Mouse (Mus musculus) brown adipose tissue, adult 24 weeks (tissue): ENCODE results near the gene Plek. TPM values are rescaled to one million over a fixed set of nuclear protein-coding genes. Genes with fewer than 3 reads are reported as not detected.
A peak's percentile ranks its signal among the peaks of the same experiment; 100 is the strongest.

Experiments
- H3K27ac ChIP-seq: fragments of 200-500 bp; replicated peaks from 2 replicates; pipeline ENCODE4 v1.5.1; 2012; ENCODE audit warnings: low read depth, mild to moderate bottlenecking, low read length
- H3K4me1 ChIP-seq: fragments of 200-500 bp; 2 replicates; pipeline ENCODE4 v1.6.1; 2012; ENCODE audit warnings: low read length, mixed read lengths; ENCODE audit not compliant: control insufficient read depth, insufficient read depth, insufficient read length
- H3K4me3 ChIP-seq: fragments of 200-500 bp; 2 replicates; pipeline ENCODE4 v1.5.1; 2012; ENCODE audit warnings: low read depth, mild to moderate bottlenecking, low read length, moderate library complexity; ENCODE audit not compliant: insufficient read depth
- polyA plus RNA-seq: library from polyadenylated mRNA; stranded (reverse); fragments of >200 nt; gene quantifications from 2 replicates; pipeline ENCODE4 v1.2.4, GENCODE M21; 2012; ENCODE audit not compliant: missing spikeins, insufficient read depth, insufficient read length

Plek gene
- polyA plus RNA-seq, 1 experiment, result 5.0 TPM

DNA sequence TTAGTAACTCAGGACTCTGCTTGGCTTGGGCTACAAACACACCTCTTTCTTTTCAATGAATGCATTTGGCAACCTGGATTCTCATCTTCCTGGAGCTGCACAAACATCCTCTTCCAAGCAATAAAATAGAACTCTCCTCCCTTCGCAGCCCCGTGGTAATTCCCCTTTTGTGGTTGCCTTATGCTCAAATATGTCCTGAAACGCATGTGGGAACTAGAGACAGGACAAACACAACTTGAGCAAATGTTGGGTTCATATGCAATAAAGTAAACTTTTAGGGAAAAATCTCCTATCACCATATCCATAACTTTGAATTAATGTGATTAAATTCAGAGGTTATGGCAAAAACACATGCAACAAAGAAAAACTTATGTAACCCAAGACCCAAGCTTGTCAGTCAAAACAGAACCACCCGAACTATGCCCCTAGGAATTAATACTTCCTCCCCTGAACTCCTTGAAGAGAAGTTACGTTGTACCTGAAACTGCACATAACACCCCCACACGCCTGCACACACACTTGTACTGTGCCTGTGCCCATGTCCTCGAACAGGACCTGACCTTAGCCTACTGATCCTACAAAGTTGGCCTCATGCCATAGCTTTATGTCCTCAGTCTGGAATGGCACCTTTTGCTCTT lies 65.5 kb downstream of the Plek start:
- H3K27ac ChIP-seq, result no peak overlapping the region
- H3K4me3 ChIP-seq, result no peak overlapping the region
- no peaks in the 10 kb centered on the region for H3K4me1 ChIP-seq

DNA sequence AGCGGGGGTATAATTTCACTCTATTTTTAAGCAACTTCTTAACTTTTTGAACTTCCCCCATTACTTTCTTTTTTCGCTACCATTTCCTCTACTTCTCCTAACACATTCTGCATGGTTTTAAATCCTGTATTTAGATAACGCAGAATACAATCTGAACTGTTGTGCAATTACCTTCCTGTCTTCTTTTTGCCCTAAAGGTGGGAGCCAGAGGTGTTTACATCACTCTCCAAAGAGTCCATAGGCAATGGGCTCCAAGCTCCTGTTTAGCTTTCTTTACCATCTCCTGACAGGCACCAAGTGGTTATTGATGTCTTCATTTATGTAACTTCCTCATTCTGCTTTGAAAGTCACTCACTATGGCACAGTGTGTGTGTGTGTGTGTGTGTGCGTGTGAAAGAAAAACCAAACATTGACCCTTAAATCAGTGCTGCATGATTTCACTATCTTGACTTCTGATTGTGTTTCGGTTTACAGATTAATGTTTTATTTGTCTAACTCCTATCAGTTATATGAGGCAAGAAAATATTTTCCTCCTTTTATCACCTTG lies 73.9 kb downstream of the Plek start:
- no peak overlapping the region for H3K4me3 ChIP-seq
- H3K27ac ChIP-seq, result no peak overlapping the region
- no peaks in the 10 kb centered on the region for H3K4me1 ChIP-seq

DNA sequence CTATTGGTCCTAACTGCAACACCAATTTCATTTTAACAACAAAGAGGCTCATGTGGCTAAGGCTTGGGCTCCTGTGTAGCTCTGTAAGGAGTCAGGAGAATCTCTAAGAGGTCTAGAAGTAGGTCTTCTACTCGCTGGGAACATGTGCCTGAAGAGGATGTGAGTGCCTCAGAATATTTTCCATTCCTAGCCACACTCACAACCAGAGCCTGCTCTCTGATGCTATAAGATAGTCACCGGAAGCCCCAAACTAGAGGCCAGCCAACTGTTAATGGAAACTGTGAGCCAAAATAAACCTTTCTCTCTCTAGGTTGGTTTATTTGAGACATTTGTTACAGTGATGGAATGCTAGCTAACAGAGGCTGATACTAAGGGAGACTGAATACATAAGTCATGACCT lies 74.6 kb downstream of the Plek start:
- Histone ChIP-seq H3K4me3 (no peak overlapping the region), H3K4me1 (no peaks in the 10 kb centered on the region), H3K27ac (no peak overlapping the region)

- H3K27ac ChIP-seq, result no peak overlapping the region
- no peaks in the 10 kb centered on the region for H3K4me1 ChIP-seq
- H3K4me3 ChIP-seq, result no peak overlapping the region
These were observed 75.2 kb downstream of the Plek start for GRCm38 (mm10) chr11:16976937-16977336.

DNA sequence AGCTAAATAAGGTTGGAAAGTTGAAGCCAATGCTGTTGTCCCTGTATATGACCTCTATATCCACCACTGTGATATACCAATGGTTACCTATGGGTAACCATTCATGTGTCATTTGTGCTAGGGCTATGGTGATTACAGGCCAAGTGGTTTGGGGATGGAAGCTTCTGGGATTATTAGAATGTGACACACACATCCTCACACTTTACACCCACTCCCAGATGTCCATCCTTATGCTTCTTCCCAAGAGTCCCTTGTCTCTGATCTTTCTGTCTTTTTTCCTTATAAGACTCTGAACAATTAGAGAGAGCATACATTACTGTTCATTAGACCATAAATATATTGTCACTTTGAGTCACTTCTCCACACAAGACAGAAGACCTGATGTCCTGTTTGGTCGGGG lies 79.1 kb downstream of the Plek start:
- Histone ChIP-seq H3K27ac (no peak overlapping the region), H3K4me3 (no peak overlapping the region), H3K4me1 (no peaks in the 10 kb centered on the region)

GRCm38 (mm10) chr11:16972027-16972426 lies 80.2 kb downstream of the Plek start:
- H3K4me3 ChIP-seq, result no peak overlapping the region
- H3K27ac ChIP-seq, result no peak overlapping the region
- H3K4me1 ChIP-seq, result no peaks in the 10 kb centered on the region

- H3K4me3 ChIP-seq, result no peak overlapping the region
- no peak overlapping the region for H3K27ac ChIP-seq
- H3K4me1 ChIP-seq, result no peaks in the 10 kb centered on the region
These were observed 82.5 kb downstream of the Plek start for GRCm38 (mm10) chr11:16969650-16970049.

DNA sequence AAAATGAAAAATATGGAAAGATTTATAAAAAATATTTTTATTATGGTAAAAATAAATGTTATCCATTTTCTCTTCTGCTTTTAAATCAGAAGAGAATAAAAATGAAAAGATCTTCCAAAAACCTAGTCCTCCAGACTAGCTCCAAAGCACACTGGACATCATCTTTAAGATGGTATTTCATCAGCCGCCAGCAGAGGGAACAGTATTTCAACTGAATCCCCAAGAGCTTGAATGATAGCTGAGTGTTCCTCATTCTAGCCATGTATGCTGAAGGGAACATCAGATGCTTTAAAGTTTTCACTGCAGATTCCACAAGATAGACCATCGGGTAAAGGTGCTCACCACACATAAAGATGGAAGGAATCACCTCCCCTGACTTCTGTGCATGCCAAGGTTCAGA lies 84.4 kb downstream of the Plek start:
- no peak overlapping the region for H3K27ac ChIP-seq
- no peak overlapping the region for H3K4me3 ChIP-seq
- H3K4me1 ChIP-seq, result no peaks in the 10 kb centered on the region

GRCm38 (mm10) chr11:16958520-16958919 lies 93.7 kb downstream of the Plek start:
- Histone ChIP-seq H3K4me1 (no peaks in the 10 kb centered on the region), H3K27ac (no peak overlapping the region), H3K4me3 (no peak overlapping the region)

GRCm38 (mm10) chr11:16957030-16957429 lies 95.2 kb downstream of the Plek start:
- Histone ChIP-seq H3K4me1 (no peaks in the 10 kb centered on the region), H3K27ac (no peak overlapping the region), H3K4me3 (no peak overlapping the region)

DNA sequence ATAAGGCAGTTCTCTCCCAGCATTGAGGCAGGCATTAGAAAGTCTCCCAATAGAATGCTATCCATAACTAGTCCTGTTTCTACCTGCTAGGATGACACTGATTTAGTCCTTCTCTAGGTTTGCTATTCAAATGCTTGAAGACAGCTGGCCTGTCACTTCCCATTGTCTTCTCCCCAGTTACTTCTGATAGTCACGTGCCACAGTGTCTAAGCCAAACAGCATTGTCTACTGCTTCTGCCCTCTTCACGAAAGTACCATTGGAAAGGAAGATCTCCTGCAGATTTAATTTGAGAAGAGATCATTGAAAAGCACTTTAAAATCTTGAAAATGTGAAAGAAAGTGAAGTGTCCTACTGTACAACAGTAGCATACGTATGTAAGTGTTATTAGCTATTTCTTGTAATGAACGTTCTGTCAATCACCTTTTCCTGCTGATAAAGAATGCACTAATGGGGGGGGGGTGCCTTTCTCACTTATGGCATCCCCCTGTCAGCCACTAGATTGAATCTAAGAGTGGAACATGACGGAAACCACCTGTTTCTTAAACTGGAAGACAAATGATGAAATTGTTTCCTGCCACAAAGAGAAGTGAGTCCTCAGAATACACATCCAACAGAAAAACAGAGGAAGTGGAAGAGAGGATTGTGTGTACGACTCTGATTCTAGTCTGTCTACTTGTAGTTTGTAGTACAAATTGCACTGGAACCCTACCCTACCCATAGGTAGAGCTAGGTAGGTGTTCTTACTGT lies 95.9 kb downstream of the Plek start:
- Histone ChIP-seq H3K4me3 (no peak overlapping the region), H3K27ac (no peak overlapping the region), H3K4me1 (no peaks in the 10 kb centered on the region)

GRCm38 (mm10) chr11:16951761-16952010 lies 100.5 kb downstream of the Plek start:
- H3K4me3 ChIP-seq, result peak overlapping the region; percentile 83
- no peaks in the 10 kb centered on the region for H3K4me1 ChIP-seq
- H3K27ac ChIP-seq, result no peak overlapping the region

DNA sequence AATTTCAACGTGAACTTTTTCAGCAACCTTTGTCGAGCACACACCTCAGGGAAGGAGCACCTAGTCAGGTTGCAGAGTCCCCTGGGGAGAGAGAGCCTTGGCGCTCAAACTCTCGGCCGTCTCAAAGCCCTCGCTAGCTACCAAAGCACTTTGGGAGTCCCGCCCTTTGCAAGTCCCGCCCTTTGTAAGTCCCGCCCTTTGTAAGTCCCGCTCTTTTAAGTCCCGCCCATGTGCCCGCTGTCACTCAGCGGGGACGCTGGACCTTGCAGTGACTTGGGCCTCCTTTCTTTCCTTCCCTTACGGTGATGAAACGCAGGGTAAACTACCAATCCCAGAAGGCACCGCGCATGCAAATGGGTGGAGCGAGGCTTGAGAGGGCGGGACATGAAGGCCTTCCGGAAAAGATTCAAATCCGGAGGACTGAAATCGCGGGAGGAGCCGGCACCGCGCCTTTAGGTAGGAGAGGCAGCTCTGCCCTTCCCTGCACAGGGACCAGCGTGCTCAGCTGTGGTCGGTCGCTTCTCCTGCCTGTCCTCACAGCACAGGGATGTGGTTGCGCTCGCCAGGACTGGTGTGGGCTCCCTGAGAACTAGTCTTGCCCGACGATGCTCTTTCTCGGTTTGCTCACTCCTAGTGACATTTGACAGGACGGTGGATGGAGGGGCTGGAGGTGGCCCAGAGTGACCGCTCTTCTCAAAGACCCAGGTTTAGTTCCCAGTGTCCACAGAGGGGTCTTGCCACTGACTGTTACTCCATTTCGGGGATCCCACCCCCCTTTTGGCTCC lies 101.0 kb downstream of the Plek start, which contains the start of gene Fbxo48:
TSS of gene Fbxo48 (plus strand) at position 400 of the 785 bp plus-strand sequence.
- H3K27ac ChIP-seq, result no peak within 1 kb of the TSS

GRCm38 (mm10) chr11:16950226-16950975 lies 101.8 kb downstream of the Plek start:
- H3K27ac ChIP-seq, result no peak overlapping the region
- H3K4me3 ChIP-seq, result peak overlapping the region; percentile 55
- H3K4me1 ChIP-seq, result no peaks in the 10 kb centered on the region

More for the DNA sequence above, 101.0 kb downstream of the Plek start, which contains the start of gene Fbxo48:
- Histone ChIP-seq H3K4me1 (no peaks in the 10 kb centered on the region), H3K4me3 (peak within 1 kb of the TSS; percentile 83)

GRCm38 (mm10) chr11:16948756-16949155 lies 103.4 kb downstream of the Plek start:
- H3K4me1 ChIP-seq, result no peaks in the 10 kb centered on the region
- no peak overlapping the region for H3K27ac ChIP-seq
- H3K4me3 ChIP-seq, result no peak overlapping the region
